Mouse (Mus musculus): ENCODE results near the gene Aqp2. TPM values are rescaled to one million over a fixed set of nuclear protein-coding genes. Genes with fewer than 3 reads are reported as not detected.

Aqp2 gene
- total RNA-seq, 4 experiments from 2014 or later: 0.39 TPM; not detected in 3

DNA sequence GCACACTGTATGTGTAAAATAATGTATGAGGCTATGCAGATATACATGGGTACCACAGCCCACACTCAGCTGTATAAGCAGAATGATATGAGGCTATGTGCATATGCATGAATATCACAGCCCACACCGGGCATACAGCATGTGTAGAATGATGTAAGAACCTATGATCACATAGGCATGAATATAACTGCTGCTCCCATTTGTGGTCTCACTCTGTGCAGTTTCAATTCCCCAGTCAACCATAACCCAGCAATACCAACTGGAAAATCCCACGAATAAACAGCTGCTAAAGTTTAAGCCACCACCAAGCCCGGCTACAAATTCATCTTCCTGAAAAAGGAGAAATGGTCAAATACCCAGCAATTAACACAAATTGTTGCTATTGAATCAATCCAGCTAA lies 39.7 kb downstream of the Aqp2 start:
- no peak for DNase-seq (ENCODE audit: low spot score in 2 of 2)

DNA sequence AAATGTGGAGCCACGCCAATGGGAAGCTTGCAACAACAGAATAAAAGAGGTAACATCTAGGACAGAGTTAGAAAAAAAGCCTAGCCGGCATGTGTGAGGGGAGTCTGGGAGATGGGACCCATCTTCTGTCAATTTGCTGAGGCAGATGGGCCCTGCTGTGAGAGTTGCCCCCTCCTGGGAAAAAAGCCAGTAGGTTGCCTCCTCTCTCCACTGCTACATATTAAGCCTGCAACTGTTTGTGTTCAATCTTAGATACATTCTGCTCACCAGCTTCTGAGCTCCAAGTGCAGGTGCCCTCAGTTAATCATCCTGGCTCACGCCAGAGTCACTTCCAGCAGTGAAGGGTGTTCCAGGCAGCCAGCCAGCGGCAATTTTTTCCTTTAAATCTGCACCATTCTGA lies 41.0 kb downstream of the Aqp2 start:
- no peak for DNase-seq (ENCODE audit: low spot score in 2 of 2)

DNA sequence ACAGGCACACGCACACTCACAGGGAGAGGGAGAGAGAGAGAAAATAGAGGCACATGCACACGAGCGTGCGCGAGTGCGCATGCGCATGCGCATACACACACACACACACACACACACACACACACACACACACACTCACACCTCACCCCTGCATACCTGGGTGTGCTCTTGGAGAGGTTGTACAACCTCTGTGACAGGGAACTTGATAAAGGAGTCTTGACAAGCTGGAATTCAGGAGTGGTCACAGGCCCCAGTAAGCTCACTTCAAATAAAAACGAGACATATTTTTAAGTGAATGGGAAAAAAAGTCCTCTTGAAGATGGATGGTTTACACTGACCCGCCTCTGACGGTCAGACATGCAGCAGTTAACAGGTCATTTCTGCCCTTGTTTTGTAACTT lies 43.2 kb downstream of the Aqp2 start:
- DNase-seq (ENCODE audit: low spot score in 2 of 2): no peak

DNA sequence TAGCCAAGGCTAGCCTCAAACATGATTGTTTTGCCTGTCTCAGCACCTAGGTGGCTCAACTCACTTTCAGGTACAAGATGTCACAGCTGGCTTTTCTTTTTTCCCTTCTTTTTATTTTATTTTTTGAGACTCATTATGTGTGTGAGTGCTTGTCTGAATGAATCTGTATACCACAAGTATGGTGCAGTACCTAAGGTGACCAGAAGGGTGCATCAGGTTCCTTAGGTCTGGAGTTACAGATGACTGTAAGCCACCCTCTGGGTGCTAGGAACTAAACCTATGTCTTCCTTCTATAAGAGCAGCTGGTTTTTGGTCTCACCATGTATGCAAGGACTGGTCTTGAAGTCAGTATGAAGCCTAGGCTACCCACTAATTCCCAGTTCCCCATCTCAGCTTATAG lies 52.8 kb downstream of the Aqp2 start:
- DNase-seq (ENCODE audit: low spot score in 2 of 2): no peak

Other genes with a start within 250 kb of the Aqp2 start
- gene Fmnl3, start 208.6 kb upstream of the Aqp2 start, total RNA-seq (2022): 10 to 100 TPM; 10.7 to 14.2 (median 12.7) TPM
- 100 to 1,000 TPM; 336 to 365 (median 345) TPM for gene Tmbim6, start 186.2 kb upstream of the Aqp2 start, total RNA-seq (2022)
- gene Nckap5l, start 121.3 kb upstream of the Aqp2 start, total RNA-seq (2022): 10 to 100 TPM; 19.1 to 22.9 (median 19.5) TPM
- gene Bcdin3d, start 104.3 kb upstream of the Aqp2 start, total RNA-seq (2022): 1 to 10 TPM; 4.5 to 6.2 (median 6.2) TPM
- 100 to 1,000 TPM; 421 to 457 (median 452) TPM for gene Faim2, start 50.9 kb upstream of the Aqp2 start, total RNA-seq (2022)
- under 1 TPM in 3 of 4 experiments, not detected in 1; 0.35 to 0.51 (median 0.46) TPM for gene Aqp5, start 11.7 kb downstream of the Aqp2 start, total RNA-seq (2022)
- 1 to 10 TPM in 2 of 4 experiments, under 1 TPM in 2; 0.42 to 1.1 (median 0.77) TPM for gene Aqp6, start 22.3 kb downstream of the Aqp2 start, total RNA-seq (2022)
- 10 to 100 TPM in 2 of 4 experiments, 1 to 10 TPM in 2; 9.3 to 11.5 (median 10.2) TPM for gene Racgap1, start 72.6 kb downstream of the Aqp2 start, total RNA-seq (2022)
- 10 to 100 TPM; 68.4 to 78.4 (median 74.8) TPM for gene Asic1, start 91.3 kb downstream of the Aqp2 start, total RNA-seq (2022)
- 100 to 1,000 TPM; 152 to 159 (median 156) TPM for gene Smarcd1, start 123.1 kb downstream of the Aqp2 start, total RNA-seq (2022)
- 1 to 10 TPM; 3.4 to 9.2 (median 4.9) TPM for gene Gm17349, start 126.4 kb downstream of the Aqp2 start, total RNA-seq (2022)
- gene Gpd1, start 138.5 kb downstream of the Aqp2 start, total RNA-seq (2022): 10 to 100 TPM; 72.7 to 86.4 (median 80.4) TPM
- gene Cox14, start 146.6 kb downstream of the Aqp2 start, total RNA-seq (2022): 100 to 1,000 TPM; 113 to 131 (median 118) TPM
- gene Cers5, start 193.8 kb downstream of the Aqp2 start, total RNA-seq (2022): 10 to 100 TPM; 31.1 to 37.2 (median 33.9) TPM